Mouse (Mus musculus) liver, adult 2 months (tissue): ENCODE measurements at regions not wholly inside any gene's neighbourhood (a gene's known extent, or its start where the extent isn't known, plus 50 kb on each side); places are given as distances from the start of the nearest gene placed in this dataset.

Source experiments
- CTCF ChIP-seq: fragments of 200-500 bp; IDR thresholded peaks from 2 replicates; pipeline ENCODE4 v1.5.1; 2011; ENCODE audit warnings: low read depth, low read length, control low read depth
- POLR2A ChIP-seq: fragments of 200-500 bp; IDR thresholded peaks from 2 replicates; pipeline ENCODE4 v1.6.1; 2011; ENCODE audit warnings: low read length, control low read depth; ENCODE audit not compliant: insufficient read depth; ENCODE audit errors: extremely low read depth

GRCm38 (mm10) chr8:125327006-125327405 lies 242.6 kb downstream of the Sipa1l2 start:
- TF ChIP-seq CTCF (no peak), POLR2A (no peak)
